Mouse (Mus musculus) c-Kit-positive CD71-positive TER-119-negative erythroid progenitor cells, embryonic 14.5 days (primary cell): ENCODE data around the gene Taco1.
"Not testable (repeated sequence)": the region's sequence is repeated elsewhere in the genome, so short reads cannot be mapped to it uniquely, and the experiment has no call there.

Experiments
- DNase-seq: peaks from one replicate; pipeline ENCODE4 v3.0.0-alpha.2; 2013; ENCODE audit warnings: low read depth

The Taco1 gene

GRCm38 (mm10) chr11:106065923-106066571, at the start of gene Taco1:
TSS of gene Taco1 (plus strand) at chr11:106066061.
- DNase-seq, result peak; percentile 94

- no peak for DNase-seq
Measured at GRCm38 (mm10) chr11:106016440-106016839, 49.4 kb upstream of the Taco1 start.

DNA sequence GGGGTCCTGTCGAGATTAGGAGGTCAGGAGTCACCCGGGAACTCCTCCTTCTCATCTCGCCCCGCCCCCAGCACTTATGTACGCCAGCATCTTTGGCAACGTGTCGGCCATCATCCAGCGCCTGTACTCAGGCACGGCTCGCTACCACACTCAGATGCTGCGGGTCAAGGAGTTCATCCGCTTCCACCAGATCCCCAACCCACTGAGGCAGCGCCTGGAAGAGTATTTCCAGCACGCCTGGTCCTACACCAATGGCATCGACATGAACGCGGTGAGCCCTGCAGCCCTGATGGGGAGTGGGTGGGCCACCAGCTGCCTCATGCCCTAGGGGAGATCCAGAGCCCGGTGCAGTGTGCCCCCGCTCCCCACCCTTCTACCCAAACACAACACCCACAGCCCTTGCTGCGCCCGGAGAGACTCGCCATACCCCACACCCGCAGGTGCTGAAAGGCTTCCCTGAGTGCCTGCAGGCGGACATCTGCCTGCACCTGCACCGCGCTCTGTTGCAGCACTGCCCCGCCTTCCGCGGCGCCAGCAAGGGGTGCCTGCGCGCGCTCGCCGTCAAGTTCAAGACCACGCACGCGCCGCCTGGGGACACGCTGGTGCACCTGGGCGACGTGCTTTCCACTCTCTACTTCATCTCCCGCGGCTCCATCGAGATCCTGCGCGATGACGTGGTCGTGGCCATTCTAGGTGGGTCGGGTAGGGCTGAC, 45.7 kb upstream of the Taco1 start:
- no peak for DNase-seq

DNA sequence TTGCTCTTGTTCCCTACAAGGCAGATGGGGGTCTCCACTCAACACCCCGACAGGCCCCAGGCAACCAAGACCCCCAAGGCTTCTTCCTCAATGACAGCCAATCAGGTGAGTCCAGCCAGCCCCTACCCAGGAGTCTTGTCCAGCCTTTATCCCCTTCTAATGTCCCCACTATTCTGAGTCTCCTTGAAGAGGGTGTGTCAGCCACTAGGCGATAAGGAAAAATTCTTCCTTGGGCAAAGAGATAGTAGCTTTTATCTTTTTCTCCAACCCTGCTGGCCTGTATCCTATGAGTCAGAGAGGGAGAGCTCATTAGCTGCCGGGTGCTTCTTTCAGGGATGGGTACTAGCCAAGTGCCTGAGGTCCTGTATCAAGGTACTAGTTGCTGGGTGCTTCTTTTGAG, 40.1 kb upstream of the Taco1 start:
- DNase-seq, result peak; percentile 25

GRCm38 (mm10) chr11:106026465-106027151, 39.3 kb upstream of the Taco1 start:
- peak; percentile 29 for DNase-seq

DNA sequence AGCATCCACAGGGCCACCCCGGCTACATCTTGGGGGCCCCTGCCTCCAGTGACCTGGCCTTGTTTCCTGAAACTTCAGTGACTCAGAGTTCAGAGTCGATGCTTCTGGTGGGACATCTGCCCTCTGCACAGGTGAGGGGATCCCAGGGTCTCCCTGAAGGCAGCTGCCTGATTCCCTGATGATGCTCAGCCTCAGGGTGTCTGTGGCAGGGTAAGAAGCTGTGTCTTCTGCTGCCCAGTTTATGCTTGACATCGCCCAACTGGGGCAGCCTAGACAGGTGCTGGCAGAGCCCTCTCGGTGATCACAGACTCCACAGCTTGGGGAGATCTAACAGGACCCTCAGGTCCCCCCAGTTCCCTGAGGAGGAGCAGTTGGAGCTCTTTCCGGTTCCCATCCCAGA, 38.3 kb upstream of the Taco1 start:
- DNase-seq, result no peak

DNA sequence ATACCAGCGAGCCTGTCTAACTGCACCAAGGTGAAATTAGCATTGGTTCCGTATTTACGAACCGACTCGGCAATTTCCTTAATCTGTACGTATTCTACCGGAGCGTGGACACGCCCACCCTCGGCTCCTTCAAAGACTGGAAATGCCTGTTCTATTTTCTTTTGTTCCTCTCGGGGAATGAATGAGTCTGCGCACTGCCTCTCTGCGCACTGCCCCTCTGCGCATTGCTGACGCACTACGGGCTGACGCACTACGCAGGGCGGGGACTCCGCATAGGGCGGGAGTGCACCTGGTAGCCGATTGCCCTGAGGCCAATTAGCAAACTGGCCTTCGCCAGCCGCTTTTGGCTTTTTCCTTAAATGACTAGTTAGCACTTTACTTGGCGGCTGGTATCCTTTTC, 33.8 kb upstream of the Taco1 start:
- not testable (repeated sequence) for DNase-seq

DNA sequence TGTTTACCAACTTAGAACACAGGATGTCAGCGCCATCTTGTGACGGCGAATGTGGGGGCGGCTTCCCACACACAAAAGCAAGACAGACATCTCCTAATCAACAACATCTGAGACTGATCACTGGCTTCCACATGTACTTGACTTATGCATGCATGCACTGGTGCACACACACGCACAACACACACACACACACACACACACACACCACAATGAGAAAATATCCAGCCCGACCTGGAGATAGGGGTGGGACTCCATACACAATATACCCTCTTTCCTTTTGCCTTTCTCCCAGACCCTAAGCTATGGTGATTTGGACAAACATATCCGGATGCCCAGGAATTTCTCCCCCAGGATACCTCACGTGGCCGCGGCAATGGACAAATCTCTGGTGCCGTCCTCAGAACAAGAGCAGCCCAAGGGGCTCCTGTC, 32.4 kb upstream of the Taco1 start:
- no peak for DNase-seq

GRCm38 (mm10) chr11:106034986-106035385, 30.9 kb upstream of the Taco1 start:
- DNase-seq, result no peak

DNA sequence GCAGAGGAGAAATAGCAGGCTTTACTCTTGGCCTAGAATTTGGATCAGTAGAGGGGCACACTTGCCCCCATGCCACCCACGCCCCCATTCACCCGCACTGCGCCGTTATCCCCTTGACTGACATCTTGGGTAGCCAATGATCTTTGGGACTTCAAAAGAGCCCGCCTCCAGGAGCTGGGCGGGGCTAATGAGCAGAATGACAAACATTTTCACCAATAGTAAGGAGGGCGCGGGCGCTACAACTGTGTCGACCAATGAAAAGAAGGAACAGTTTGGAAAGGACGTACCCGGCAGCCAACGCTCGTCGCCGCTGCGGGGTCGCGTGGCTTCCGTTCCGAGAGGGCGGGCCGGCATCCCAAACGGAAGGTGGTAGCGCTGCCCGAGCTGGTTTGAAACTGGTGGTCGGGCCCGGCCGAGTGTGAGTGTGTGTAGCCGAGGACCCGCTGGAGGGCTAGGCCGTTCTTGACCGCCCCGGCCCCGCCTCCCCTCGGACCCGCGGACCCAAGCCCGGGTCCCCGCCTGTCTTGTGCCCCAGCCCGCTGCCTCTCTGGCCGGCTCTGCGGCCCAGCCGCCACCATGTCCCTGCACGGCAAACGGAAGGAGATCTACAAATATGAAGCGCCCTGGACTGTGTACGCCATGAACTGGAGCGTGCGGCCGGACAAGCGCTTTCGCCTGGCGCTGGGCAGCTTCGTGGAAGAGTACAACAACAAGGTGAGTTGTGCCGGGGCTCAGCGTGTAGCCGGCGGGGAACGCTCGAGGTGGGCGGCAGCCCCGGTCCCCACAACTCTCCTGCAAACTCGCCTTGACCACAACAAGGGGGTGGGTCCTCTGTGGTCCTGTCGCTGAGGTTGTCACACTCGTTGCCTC, 29.1 kb upstream of the Taco1 start, which contains the start of gene Dcaf7:
Gene Dcaf7 (plus strand): TSS at position 325 of the 870 bp plus-strand sequence.
- peak; percentile 96 for DNase-seq

GRCm38 (mm10) chr11:106037418-106037751, 28.5 kb upstream of the Taco1 start:
- DNase-seq, result no peak

GRCm38 (mm10) chr11:106044349-106044748, 21.5 kb upstream of the Taco1 start:
- no peak for DNase-seq

- DNase-seq, result no peak
Measured at GRCm38 (mm10) chr11:106045256-106045655, 20.6 kb upstream of the Taco1 start.

GRCm38 (mm10) chr11:106045780-106046179, 20.1 kb upstream of the Taco1 start:
- DNase-seq, result no peak

DNA sequence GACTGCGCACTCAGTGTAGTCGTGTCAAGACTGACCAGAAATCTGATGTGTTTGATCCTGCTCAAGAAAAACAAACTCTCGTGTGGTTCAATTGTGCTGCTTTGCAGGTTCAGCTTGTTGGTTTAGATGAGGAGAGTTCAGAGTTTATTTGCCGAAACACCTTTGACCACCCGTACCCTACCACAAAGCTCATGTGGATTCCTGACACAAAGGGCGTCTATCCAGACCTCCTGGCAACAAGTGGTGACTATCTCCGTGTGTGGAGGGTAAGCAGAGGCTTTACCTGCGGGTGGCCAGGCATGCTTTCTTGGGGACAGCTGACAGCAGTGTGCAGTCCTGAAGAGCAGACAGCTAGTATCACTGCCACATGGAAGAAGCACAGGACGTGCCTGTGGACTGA, 19.3 kb upstream of the Taco1 start:
- no peak for DNase-seq

DNA sequence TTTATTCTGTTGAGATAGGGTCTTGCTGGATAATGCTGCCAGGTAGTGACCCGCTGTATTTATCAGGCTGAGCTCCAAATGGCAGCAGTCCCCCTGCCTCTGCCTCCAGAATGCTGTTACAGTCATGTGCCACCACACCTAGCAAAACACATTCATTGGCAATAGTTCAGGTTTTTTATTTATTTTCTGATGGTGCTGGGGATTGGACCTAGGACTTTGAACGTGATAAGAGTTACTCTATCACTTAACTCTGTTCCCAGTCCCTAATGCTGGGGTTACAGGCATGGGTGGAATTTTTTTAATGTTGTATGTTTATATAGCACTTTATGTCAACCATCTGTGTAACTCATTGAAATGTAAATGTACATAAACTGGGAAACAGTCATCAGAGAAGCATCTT, 11.9 kb upstream of the Taco1 start:
- DNase-seq, result no peak

- DNase-seq, result no peak
Measured at GRCm38 (mm10) chr11:106054600-106054999, 11.3 kb upstream of the Taco1 start.

GRCm38 (mm10) chr11:106055341-106055740, 10.5 kb upstream of the Taco1 start:
- DNase-seq, result no peak

DNA sequence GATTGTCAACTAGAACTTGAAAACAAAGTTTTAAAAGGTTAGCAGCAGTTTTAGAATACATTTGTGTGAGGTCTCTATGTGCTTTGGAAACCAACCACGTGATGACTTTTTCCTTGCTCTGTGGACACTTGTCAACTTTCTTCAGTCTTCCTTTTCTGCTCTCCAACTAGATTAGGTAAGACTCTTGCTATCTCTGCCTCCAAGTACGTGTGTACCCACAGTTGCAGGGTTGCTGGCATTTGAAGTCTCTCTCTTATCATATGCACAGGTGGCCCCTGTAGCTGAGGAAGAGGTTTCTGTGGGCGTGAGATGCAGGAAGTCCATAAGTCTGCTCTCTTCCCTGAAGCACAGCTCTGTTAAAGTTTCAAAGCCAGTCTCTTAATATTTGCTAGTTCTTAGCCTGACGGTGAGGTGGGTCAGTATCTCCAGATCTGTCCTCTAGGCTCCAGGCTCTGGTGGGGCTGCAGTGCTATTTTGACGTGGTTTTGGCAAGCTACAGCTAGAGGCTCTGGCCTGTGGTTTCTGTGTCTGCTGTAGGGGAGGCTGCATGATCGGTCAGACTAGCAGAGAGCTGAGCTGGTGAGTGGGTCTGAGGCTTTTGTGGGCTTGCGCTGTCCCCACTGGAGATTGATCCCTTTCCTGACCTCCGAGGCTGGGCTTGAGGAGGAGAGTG, 8.9 kb upstream of the Taco1 start:
- peak; percentile 65 for DNase-seq

DNA sequence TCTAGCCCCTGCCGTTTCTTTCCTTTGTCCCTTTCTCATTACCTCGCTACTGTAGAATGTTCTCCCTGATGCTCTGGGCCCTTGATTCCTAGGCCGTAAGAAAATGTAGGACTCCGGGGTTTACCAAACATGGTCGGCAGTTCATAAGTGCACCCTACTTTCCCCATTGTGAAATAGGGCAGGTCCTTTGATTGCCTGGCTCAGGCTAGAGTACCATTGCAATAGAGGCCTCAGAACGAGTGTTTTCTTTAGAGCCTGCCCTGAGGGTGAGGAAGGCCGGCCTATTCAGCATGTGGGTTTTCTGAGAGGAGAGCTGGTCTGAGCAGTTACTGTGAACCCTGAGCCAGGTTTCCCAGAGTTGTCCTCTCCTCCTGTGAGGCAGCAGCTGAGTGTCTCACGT, 7.8 kb upstream of the Taco1 start:
- DNase-seq, result no peak

- no peak for DNase-seq
Measured at GRCm38 (mm10) chr11:106060549-106060948, 5.3 kb upstream of the Taco1 start.

- DNase-seq, result no peak
Measured at GRCm38 (mm10) chr11:106061311-106061710, 4.5 kb upstream of the Taco1 start.
